Mouse (Mus musculus) G1E (cell line): ENCODE data around the gene Myo3b. TPM values are rescaled to one million over a fixed set of nuclear protein-coding genes. Genes with fewer than 3 reads are reported as not detected.

ENCODE experiments used
- ATAC-seq: 2 replicates; pipeline ENCODE4 v1.8.0; 2016; ENCODE audit warnings: mild to moderate bottlenecking; ENCODE audit not compliant: insufficient number of reproducible peaks, poor library complexity, low FRiP score, severe bottlenecking; ENCODE audit errors: extremely low read depth
- DNase-seq: peaks from one replicate; pipeline ENCODE4 v3.0.0; 2012; ENCODE audit warnings: low spot score
- H3K27me3 ChIP-seq: 2 replicates; pipeline ENCODE4 v1.6.1; 2012; ENCODE audit warnings: mild to moderate bottlenecking, low read length, inconsistent platforms; ENCODE audit not compliant: insufficient read depth
- H3K36me3 ChIP-seq: replicated peaks from 2 replicates; pipeline ENCODE3; 2012; ENCODE audit warnings: mild to moderate bottlenecking, inconsistent platforms
- H3K4me1 ChIP-seq: 2 replicates; pipeline ENCODE4 v1.6.1; 2012; ENCODE audit warnings: low read depth, low read length, inconsistent platforms, mixed read lengths; ENCODE audit not compliant: insufficient read depth
- H3K4me3 ChIP-seq: 2 replicates; pipeline ENCODE4 v1.5.1; 2012; ENCODE audit warnings: low read depth, mild to moderate bottlenecking, inconsistent platforms, low read length, moderate library complexity, mixed read lengths
- H3K9me3 ChIP-seq: replicated peaks from 2 replicates; pipeline ENCODE4 v1.6.1; 2012; ENCODE audit warnings: inconsistent platforms
- CTCF ChIP-seq: IDR thresholded peaks from 2 replicates; pipeline ENCODE4 v1.5.1; 2012; ENCODE audit warnings: low read depth, low read length, inconsistent platforms, mixed read lengths
- GATA1 ChIP-seq: IDR thresholded peaks from 2 replicates; pipeline ENCODE4 v1.6.1; 2012; ENCODE audit warnings: borderline replicate concordance, low read length, inconsistent platforms, mixed read lengths
- GATA2 ChIP-seq: IDR thresholded peaks from 2 replicates; pipeline ENCODE4 v1.6.1; 2012; ENCODE audit warnings: low read depth, low read length, inconsistent platforms, borderline replicate concordance
- POLR2AphosphoS5 ChIP-seq: IDR thresholded peaks from 2 replicates; pipeline ENCODE4 v1.6.1; 2012; ENCODE audit warnings: low read depth, low read length, inconsistent platforms; ENCODE audit not compliant: insufficient replicate concordance
- TAL1 ChIP-seq: conservative IDR thresholded peaks from 2 replicates; pipeline ENCODE4 v1.6.1; 2012; ENCODE audit warnings: low read depth, low read length, inconsistent platforms, mixed read lengths
- polyA plus RNA-seq: library from polyadenylated mRNA; stranded (reverse); fragments of >175 nt; gene quantifications from 2 replicates; pipeline ENCODE4 v1.2.3, GENCODE M21; 2012
- total RNA-seq, 2 experiments: library from RNA; stranded (forward) in 1 of 2; stranded (reverse) in 1 of 2; fragments of 200-1000 nt in 1 of 2; fragments of >200 nt in 1 of 2; fragmentation: Nextera tagmentation in 1 of 2; gene quantifications; 2 replicates each; pipeline ENCODE4 v1.2.3; 2014 to 2017

Gene Myo3b
- total and polyA plus RNA-seq, 3 experiments = 0.05 TPM; not detected in 2

DNA sequence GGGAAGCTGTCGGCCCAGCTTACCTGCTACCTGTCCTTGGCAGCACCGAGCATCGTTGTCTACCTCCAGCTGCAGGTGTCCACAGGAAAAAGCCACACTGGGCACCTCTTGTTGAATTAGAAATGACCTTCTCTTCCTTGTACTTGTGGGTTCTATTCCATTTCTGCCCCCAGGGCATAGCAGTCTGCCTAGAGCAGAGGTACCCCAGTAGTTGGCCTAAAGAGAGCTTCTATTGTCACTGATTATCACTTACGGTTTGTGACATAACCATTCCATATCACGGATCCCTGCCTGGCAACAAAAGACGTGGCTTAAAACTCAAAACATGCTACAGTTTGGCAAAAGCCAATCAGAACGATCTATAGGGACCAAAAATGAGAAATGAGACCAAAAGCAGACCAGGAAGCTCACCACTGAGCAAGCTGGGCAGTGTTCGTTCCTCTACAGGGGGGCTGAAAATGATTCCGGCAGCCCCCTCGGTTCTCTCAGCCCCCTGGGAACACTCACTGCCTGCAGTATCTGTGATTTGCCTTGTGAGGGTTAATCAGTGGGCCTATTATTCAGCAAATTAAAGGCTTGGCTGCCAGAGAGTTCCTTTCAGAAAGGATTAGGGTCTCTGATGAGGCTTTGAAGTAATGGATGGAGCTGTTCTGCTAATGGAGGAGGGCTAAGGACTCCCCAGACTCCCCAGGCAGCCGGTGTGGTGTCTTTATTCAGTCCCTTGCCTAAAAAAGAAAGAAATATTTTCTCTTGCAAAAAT, 163.1 kb downstream of the Myo3b start:
- Histone ChIP-seq H3K9me3 (no peaks in the 10 kb centered on the region), H3K4me3 (no peak overlapping the region), H3K27me3 (no peaks in the 10 kb centered on the region), H3K4me1 (no peaks in the 10 kb centered on the region), H3K36me3 (no peaks in the 10 kb centered on the region)
- DNase-seq (no peak), ATAC-seq (no peak)
- TF ChIP-seq CTCF (no peak), TAL1 (no peak), POLR2AphosphoS5 (no peak), GATA1 (no peak), GATA2 (no peak)

GRCm38 (mm10) chr2:70202578-70203167, 163.7 kb downstream of the Myo3b start:
- Histone ChIP-seq H3K27me3 (no peaks in the 10 kb centered on the region), H3K9me3 (no peaks in the 10 kb centered on the region), H3K4me3 (no peak overlapping the region), H3K36me3 (no peaks in the 10 kb centered on the region), H3K4me1 (no peaks in the 10 kb centered on the region)
- DNase-seq (no peak), ATAC-seq (no peak)
- no peak for TF ChIP-seq POLR2AphosphoS5
- no peak for TF ChIP-seq TAL1
- no peak for TF ChIP-seq CTCF
- no peak for TF ChIP-seq GATA1
- TF ChIP-seq GATA2 = no peak

- TF ChIP-seq TAL1 = no peak
- TF ChIP-seq GATA2 = no peak
- TF ChIP-seq CTCF = no peak
- no peak for TF ChIP-seq GATA1
- no peak for TF ChIP-seq POLR2AphosphoS5
- H3K4me1 ChIP-seq = no peaks in the 10 kb centered on the region
- no peaks in the 10 kb centered on the region for H3K27me3 ChIP-seq
- H3K9me3 ChIP-seq = peaks cover 8% of the 10 kb centered on the region
- DNase-seq (no peak), ATAC-seq (no peak)
- H3K36me3 ChIP-seq = no peaks in the 10 kb centered on the region
- no peak overlapping the region for H3K4me3 ChIP-seq
These were observed 169.5 kb downstream of the Myo3b start for GRCm38 (mm10) chr2:70208411-70208810.

DNA sequence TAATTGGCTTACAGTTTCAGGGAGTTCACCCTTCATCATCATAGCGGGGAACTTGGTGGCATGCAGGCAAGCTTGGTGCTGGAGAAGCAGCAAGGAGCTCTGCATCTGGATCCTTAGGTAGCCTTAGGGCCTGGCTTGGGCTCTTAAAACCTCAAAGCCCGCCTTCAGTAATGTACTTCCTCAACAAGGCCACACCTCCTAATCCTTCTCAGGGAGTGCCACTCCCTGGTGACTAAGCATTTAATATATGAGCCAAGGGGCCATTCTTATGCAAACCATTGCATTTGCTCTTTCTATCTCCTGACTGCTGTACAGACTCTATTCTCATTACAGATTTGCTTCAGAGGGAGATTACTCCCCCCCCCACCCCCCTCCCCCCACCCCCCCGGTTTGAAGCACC, 170.9 kb downstream of the Myo3b start:
- no peak overlapping the region for H3K4me3 ChIP-seq
- no peak for DNase-seq
- no peaks in the 10 kb centered on the region for H3K36me3 ChIP-seq
- TF ChIP-seq CTCF (no peak), TAL1 (no peak), GATA1 (no peak), POLR2AphosphoS5 (no peak), GATA2 (no peak)
- peaks cover 8% of the 10 kb centered on the region for H3K9me3 ChIP-seq
- no peaks in the 10 kb centered on the region for H3K4me1 ChIP-seq
- ATAC-seq = no peak
- H3K27me3 ChIP-seq = no peaks in the 10 kb centered on the region

DNA sequence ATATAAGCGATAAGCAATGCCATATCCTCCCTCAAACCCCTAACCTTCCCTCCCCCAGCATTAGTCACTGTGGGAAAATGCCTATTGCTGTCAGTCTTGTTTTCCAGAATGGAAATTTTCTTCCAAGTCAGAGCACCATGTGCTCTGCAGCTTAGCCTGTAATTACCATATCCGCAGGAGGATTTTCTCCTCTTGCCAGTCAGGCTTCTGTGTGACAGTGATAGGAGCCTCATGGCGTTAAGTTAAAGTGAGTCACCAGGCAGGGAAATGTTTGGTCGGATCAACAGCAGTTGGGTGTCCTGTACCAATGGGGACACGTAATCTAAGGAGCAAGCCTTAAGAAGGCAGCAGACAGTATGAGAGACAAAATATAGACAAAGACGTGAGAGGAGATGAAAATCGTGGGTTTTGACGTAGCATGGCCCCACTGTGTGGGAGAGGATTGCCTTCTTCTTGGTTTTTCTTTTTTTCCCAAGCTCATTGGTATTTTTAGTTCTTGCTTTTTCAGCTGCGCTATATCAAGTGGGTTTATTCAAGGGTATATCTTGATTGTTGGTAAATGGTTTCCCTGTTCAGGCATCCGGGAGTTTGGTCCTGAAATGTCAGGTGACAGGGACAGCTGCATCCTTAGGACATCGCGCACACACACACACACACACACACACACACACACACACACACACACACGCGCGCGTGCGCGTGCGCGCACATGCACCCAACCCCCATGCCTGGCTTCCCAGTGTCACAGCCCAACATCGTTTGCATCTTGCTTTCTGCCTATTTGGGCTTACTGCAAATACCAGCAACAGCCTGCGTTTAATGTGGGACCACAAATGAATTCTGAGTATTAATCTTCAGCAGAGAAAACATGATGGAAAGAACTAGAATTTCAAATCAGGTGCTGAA, 171.8 kb downstream of the Myo3b start:
- Histone ChIP-seq H3K27me3 (no peaks in the 10 kb centered on the region), H3K4me3 (no peak overlapping the region), H3K36me3 (no peaks in the 10 kb centered on the region), H3K9me3 (peaks cover 8% of the 10 kb centered on the region), H3K4me1 (no peaks in the 10 kb centered on the region)
- no peak for ATAC-seq
- TF ChIP-seq GATA2 (no peak), TAL1 (no peak), POLR2AphosphoS5 (no peak), GATA1 (no peak)
- no peak for DNase-seq

DNA sequence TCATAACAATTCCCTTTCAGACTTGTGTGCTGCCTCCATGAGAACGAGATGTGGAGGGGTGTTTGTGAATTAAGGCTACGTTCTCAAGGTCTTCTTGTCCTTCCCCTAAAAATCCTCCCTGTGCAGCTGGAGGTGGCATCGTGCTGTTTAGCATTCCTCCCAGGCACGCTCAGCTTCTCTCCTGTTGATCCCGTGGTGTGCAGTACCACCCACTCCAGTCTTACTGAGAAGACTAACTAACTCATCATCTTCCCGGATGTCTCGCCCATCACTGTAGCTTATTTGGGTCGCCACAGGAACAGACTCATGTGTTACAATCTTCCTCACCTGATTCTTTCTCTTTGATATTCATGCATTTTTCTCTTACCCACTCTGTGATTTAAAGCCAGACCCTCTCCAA, 175.5 kb downstream of the Myo3b start:
- Histone ChIP-seq H3K4me1 (no peaks in the 10 kb centered on the region), H3K27me3 (peaks cover 9% of the 10 kb centered on the region), H3K9me3 (peaks cover 8% of the 10 kb centered on the region), H3K36me3 (no peaks in the 10 kb centered on the region), H3K4me3 (no peak overlapping the region)
- TF ChIP-seq POLR2AphosphoS5 (no peak), GATA1 (no peak)
- ATAC-seq = no peak
- DNase-seq = no peak
